Mouse (Mus musculus) embryonic facial prominence, embryonic 10.5 days (tissue): ENCODE results near the gene Arhgef3. TPM values are rescaled to one million over a fixed set of nuclear protein-coding genes. Genes with fewer than 3 reads are reported as not detected.

Experiments used
- DNase-seq: peaks from one replicate; pipeline ENCODE4 v3.0.0-alpha.2; 2017; ENCODE audit warnings: low spot score
- H3K27ac ChIP-seq: fragments of 300-500 bp; sonication (generic); replicated peaks from 2 replicates; pipeline ENCODE4 v1.5.1; 2016; ENCODE audit warnings: mild to moderate bottlenecking
- H3K27me3 ChIP-seq: fragments of 300-500 bp; sonication (generic); replicated peaks from 2 replicates; pipeline ENCODE4 v1.6.1; 2016; ENCODE audit warnings: low read depth, mild to moderate bottlenecking; ENCODE audit not compliant: poor library complexity, severe bottlenecking
- H3K36me3 ChIP-seq: fragments of 300-500 bp; sonication (generic); replicated peaks from 2 replicates; pipeline ENCODE4 v1.6.1; 2016; ENCODE audit warnings: mild to moderate bottlenecking, moderate library complexity
- H3K4me1 ChIP-seq: fragments of 300-500 bp; sonication (generic); 2 replicates; pipeline ENCODE4 v1.6.1; 2016
- H3K4me3 ChIP-seq: fragments of 300-500 bp; sonication (generic); 2 replicates; pipeline ENCODE4 v1.5.1; 2016; ENCODE audit warnings: mild to moderate bottlenecking, moderate library complexity
- H3K9me3 ChIP-seq: fragments of 300-500 bp; sonication (generic); 2 replicates; pipeline ENCODE4 v1.6.1; 2016; ENCODE audit warnings: mild to moderate bottlenecking
- WGBS: fragments of 180-500 bp; shearing (Covaris S2); methylation state at CpG from one replicate; pipeline ENCODE4 v1.1.7; 2016; 5-methylcytosine and 5-hydroxymethylcytosine counted together
- polyA plus RNA-seq: library from polyadenylated mRNA; unstranded; fragments of >200 nt; fragmentation: Nextera tagmentation; extraction: Ambion mirVana; gene quantifications from 2 replicates; pipeline ENCODE4 v1.2.1, GENCODE M21; 2016

Gene Arhgef3
- polyA plus RNA-seq, 1 experiment from 2014 or later = 3.8 TPM

DNA sequence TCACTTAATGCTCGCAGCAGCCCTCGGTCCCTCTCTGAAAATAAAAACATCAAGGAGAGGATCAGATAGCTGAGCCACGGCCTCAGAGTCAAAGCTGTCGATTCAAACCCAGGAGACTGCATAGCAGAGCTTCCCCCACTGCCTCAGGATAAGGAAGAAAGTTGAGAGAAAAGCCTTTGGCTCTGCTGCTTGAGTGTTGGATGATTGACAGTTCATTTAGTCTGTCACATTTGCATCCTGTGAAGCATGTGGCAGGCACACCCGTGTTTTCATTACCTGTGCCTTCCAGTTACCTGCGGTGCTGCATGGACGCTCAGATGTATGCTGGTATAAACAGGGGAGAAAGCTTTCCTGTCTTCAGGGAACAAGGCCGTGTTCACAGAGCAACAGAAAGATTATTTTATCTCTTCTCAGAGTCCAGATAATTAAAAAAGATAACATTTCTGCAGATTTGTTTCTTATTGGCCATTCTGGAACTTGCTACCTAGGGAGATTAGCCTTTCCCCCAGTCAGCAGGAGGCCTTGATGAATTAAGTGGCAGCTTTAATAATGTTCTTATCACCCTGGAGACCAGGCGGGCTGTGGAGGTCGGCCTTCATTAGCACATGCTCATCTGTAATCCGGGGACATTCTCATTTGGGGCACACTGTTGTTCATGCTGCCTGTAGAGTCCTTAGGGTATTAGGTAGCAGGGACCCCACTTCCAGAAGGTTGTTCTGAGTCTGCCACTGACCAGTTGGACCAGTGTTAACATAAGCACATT is 157.6 kb downstream of the Arhgef3 start:
- no peaks in the 10 kb centered on the region for H3K9me3 ChIP-seq
- 35% methylated on average over 11 of the region's 11 CpGs for WGBS
- H3K27me3 ChIP-seq = no peaks in the 10 kb centered on the region
- DNase-seq = no peak
- H3K4me1 ChIP-seq = peaks cover 14% of the 10 kb centered on the region
- no peak overlapping the region for H3K4me3 ChIP-seq
- H3K27ac ChIP-seq = no peak overlapping the region
- no peaks in the 10 kb centered on the region for H3K36me3 ChIP-seq

DNA sequence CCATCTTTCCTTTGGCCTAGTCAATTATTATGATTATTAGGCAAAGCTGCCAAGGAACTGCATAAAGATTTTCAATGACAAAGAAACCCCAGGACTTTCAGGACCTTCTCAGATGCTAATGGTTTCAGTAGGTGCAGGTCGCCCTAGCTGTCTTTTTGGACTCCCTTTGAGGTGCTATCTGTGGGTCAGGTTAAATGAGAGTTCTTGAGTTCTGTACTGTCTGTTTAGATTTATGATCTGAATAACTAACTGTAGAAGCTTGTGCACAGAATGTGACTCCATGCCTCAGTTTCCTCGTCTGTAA is 158.1 kb downstream of the Arhgef3 start:
- H3K4me1 ChIP-seq = peaks cover 14% of the 10 kb centered on the region
- WGBS = 75% methylated on average over 2 of the region's 2 CpGs
- no peak for DNase-seq
- H3K27me3 ChIP-seq = no peaks in the 10 kb centered on the region
- no peak overlapping the region for H3K27ac ChIP-seq
- H3K4me3 ChIP-seq = no peak overlapping the region
- H3K36me3 ChIP-seq = no peaks in the 10 kb centered on the region
- H3K9me3 ChIP-seq = no peaks in the 10 kb centered on the region

DNA sequence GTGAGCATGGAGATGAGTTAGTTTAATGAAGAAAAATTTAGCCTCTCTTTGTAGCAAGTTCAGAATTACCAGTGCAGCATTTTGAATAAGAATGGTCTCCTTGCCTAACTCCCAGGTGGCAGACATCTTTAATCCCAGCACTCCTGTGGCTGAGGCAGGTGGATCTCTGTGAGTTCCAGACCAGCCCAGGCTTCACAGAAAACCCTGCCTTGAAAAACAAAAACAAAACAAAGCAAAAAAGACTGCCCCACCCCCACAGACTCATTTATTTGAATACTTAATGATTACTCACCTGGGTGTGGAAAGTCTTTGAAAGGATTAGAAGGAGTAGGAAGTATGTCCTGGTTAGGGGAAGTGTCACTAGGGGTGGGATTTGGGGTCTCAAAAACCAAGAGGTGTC is 158.5 kb downstream of the Arhgef3 start:
- H3K9me3 ChIP-seq = no peaks in the 10 kb centered on the region
- no peaks in the 10 kb centered on the region for H3K27me3 ChIP-seq
- H3K4me3 ChIP-seq = no peak overlapping the region
- peaks cover 14% of the 10 kb centered on the region for H3K4me1 ChIP-seq
- H3K36me3 ChIP-seq = no peaks in the 10 kb centered on the region
- no peak overlapping the region for H3K27ac ChIP-seq
- no peak for DNase-seq

GRCm38 (mm10) chr14:27277259-27277658 is 162.6 kb downstream of the Arhgef3 start:
- Histone ChIP-seq H3K27me3 (no peaks in the 10 kb centered on the region), H3K36me3 (no peaks in the 10 kb centered on the region), H3K9me3 (no peaks in the 10 kb centered on the region), H3K27ac (no peak overlapping the region), H3K4me3 (no peak overlapping the region), H3K4me1 (peaks cover 10% of the 10 kb centered on the region)
- DNase-seq = no peak
- 80% methylated on average over 3 of the region's 3 CpGs for WGBS

DNA sequence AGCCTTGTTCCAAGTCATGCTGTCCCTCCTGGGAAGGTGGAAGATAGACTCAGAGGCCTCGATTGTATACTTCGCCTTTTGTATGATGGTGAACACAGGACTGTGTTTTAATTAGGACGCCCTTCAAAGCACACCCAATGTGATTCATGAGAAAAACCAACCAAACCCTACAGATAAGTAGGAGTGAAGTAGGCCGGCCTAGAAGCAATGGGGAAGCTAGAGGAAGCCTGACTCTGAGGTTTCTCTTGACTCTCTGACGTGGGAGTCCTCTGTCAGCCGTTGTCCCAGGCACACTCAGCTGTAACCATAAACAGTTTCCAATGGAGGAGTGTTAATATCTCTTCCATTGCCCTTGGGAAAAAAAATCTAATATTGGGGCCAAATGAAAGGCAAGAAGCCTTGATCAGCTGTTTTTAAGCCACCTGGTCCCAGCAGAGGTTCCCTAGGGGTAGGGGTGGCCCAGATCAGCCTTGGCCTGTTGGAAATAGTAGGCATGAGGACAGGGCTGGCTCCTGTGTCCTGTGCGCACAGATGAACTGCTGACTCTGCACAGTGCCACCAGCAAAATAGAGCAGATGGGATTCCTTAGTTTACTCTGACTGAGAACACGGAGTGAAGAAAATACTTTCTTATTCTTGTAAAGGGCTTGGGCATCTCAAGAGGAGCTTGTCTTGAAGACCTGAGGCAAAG is 165.6 kb downstream of the Arhgef3 start:
- 89% methylated on average over 8 of the region's 8 CpGs for WGBS

GRCm38 (mm10) chr14:27283956-27284355 is 169.3 kb downstream of the Arhgef3 start:
- H3K4me3 ChIP-seq = no peak overlapping the region
- no peaks in the 10 kb centered on the region for H3K36me3 ChIP-seq
- DNase-seq = no peak
- no peaks in the 10 kb centered on the region for H3K9me3 ChIP-seq
- no peak overlapping the region for H3K27ac ChIP-seq
- no peaks in the 10 kb centered on the region for H3K27me3 ChIP-seq
- H3K4me1 ChIP-seq = peaks cover 16% of the 10 kb centered on the region

More for the DNA sequence above, 165.6 kb downstream of the Arhgef3 start:
- DNase-seq = no peak
- Histone ChIP-seq H3K27me3 (no peaks in the 10 kb centered on the region), H3K4me3 (no peak overlapping the region), H3K36me3 (no peaks in the 10 kb centered on the region), H3K27ac (no peak overlapping the region), H3K4me1 (peaks cover 16% of the 10 kb centered on the region), H3K9me3 (no peaks in the 10 kb centered on the region)

GRCm38 (mm10) chr14:27286202-27286601 is 171.5 kb downstream of the Arhgef3 start:
- DNase-seq = no peak
- 68% methylated on average over 4 of the region's 4 CpGs for WGBS

DNA sequence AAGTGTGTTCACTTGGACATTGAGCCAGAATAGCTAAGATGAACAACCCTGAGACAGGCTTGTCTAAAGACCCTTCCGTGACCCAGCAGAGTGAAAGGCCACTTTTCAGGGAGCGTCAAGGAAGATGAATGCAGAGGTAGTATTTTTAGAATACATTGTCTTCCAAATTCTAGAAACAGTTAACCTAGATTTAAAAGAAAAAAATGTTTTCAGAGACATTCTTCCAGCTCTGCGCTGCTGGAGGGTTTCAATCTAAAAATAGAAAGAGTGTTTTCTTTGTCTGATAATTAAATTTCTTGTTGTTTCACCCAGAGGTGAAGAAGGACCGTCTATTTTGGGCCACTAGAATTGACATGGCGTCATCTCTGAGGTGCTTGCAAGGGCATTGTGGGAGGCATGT is 174.4 kb downstream of the Arhgef3 start:
- no peak for DNase-seq
- H3K27me3 ChIP-seq = no peaks in the 10 kb centered on the region
- H3K36me3 ChIP-seq = no peaks in the 10 kb centered on the region
- H3K27ac ChIP-seq = no peak overlapping the region
- no peaks in the 10 kb centered on the region for H3K9me3 ChIP-seq
- 79% methylated on average over 5 of the region's 5 CpGs for WGBS
- no peak overlapping the region for H3K4me3 ChIP-seq
- no peaks in the 10 kb centered on the region for H3K4me1 ChIP-seq

More at GRCm38 (mm10) chr14:27286202-27286601, 171.5 kb downstream of the Arhgef3 start:
- Histone ChIP-seq H3K27ac (no peak overlapping the region), H3K4me1 (peaks cover 16% of the 10 kb centered on the region), H3K27me3 (no peaks in the 10 kb centered on the region), H3K4me3 (no peak overlapping the region), H3K9me3 (no peaks in the 10 kb centered on the region), H3K36me3 (no peaks in the 10 kb centered on the region)

- H3K9me3 ChIP-seq = no peaks in the 10 kb centered on the region
- 91% methylated on average over 6 of the region's 6 CpGs for WGBS
- no peak for DNase-seq
- H3K36me3 ChIP-seq = no peaks in the 10 kb centered on the region
- no peaks in the 10 kb centered on the region for H3K27me3 ChIP-seq
- no peaks in the 10 kb centered on the region for H3K4me1 ChIP-seq
- H3K27ac ChIP-seq = no peak overlapping the region
- H3K4me3 ChIP-seq = no peak overlapping the region
Observed at GRCm38 (mm10) chr14:27292101-27292500, 177.4 kb downstream of the Arhgef3 start.

- H3K4me1 ChIP-seq = no peaks in the 10 kb centered on the region
- WGBS = 91% methylated on average over 7 of the region's 7 CpGs
- DNase-seq = no peak
- no peak overlapping the region for H3K27ac ChIP-seq
- no peaks in the 10 kb centered on the region for H3K9me3 ChIP-seq
- H3K4me3 ChIP-seq = no peak overlapping the region
- no peaks in the 10 kb centered on the region for H3K27me3 ChIP-seq
- no peaks in the 10 kb centered on the region for H3K36me3 ChIP-seq
Observed at GRCm38 (mm10) chr14:27295821-27296220, 181.1 kb downstream of the Arhgef3 start.

DNA sequence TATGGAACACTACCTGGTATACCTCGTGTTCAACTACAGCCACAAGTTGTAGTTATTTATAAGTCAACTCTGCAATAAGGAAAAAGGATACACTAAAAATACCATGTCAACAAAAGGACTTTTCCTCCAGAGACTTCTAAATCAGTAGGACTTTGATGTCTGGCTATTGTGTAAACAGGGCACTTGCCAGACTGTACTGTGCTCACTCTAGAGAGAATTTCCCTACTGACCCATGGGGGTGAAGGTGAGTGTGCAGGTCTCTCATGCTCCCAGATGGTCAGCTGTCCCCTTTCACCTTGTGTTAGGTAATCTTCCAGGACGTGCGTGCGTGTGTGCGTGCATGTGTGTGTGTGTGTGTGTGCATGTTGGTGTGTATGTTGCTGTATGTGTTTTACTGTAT is 182.3 kb downstream of the Arhgef3 start:
- Histone ChIP-seq H3K36me3 (no peaks in the 10 kb centered on the region), H3K27me3 (no peaks in the 10 kb centered on the region), H3K27ac (no peak overlapping the region), H3K4me1 (no peaks in the 10 kb centered on the region), H3K9me3 (no peaks in the 10 kb centered on the region), H3K4me3 (no peak overlapping the region)
- no peak for DNase-seq
- WGBS = 84% methylated on average over 5 of the region's 5 CpGs

DNA sequence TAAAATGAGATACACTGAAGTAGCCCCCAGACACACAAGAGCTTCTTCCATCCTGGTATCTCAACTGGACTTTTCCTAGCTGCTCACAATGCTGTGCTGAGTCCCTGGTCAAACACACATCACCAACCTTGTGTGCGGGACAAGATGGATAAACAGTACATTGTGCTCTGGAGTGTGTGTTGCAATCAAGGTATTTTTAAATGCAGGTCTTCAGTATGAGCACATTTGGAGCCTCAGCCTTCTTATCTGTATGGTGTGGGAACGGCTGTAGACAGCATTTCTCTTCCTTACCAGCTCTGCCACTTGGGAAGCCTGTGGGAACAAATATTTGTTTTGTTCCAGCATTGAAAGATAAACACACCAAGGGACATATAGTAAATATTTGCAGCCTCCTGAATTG is 184.2 kb downstream of the Arhgef3 start:
- H3K27ac ChIP-seq = no peak overlapping the region
- no peaks in the 10 kb centered on the region for H3K27me3 ChIP-seq
- no peak overlapping the region for H3K4me3 ChIP-seq
- no peaks in the 10 kb centered on the region for H3K9me3 ChIP-seq
- DNase-seq = no peak
- no peaks in the 10 kb centered on the region for H3K4me1 ChIP-seq
- 82% methylated on average over 2 of the region's 2 CpGs for WGBS
- H3K36me3 ChIP-seq = no peaks in the 10 kb centered on the region

DNA sequence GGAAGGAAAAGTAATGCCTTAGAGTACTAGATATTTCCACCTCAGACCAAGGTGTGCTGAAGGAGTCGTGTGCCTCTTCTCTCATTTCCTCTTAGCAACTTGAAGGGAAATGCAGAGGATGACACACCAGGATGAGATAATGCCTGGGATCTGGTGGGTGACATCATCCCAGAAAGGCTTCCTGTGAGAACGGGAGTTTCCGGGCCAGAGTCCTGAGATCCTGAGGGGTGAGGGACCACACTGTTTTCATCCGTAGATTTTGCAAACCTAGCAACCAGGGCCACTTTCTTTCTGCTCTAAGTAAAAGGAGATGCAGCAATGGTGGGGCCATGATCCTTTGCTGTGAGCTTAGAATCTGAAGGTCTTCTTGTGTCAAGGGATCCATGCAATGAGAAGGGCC is 185.0 kb downstream of the Arhgef3 start:
- Histone ChIP-seq H3K27ac (no peak overlapping the region), H3K9me3 (no peaks in the 10 kb centered on the region), H3K4me3 (no peak overlapping the region), H3K4me1 (no peaks in the 10 kb centered on the region), H3K27me3 (no peaks in the 10 kb centered on the region), H3K36me3 (no peaks in the 10 kb centered on the region)
- WGBS = 76% methylated on average over 4 of the region's 4 CpGs
- no peak for DNase-seq
